Mouse (Mus musculus): Measurements from ENCODE around the gene Gpr35.

The Gpr35 gene

DNA sequence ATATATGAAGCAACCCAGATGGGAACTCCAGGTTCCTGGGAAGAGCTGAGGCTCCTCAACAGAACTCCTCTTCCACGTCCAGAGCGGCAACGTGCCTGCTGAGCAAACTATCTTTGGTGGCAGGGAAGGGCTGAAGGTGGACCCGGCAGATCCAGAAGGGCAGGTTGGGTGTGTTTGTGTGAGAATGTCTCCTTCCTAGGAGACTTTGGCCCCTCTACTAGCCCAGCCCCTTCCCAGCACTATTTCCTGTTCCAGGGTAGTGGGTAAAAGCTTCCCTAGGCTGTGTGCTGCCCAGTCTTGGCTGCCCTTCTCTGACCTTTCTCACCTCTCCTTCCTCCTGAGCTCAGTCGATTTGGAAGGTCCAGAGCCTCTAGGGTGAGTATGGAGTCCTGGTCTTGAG, at the start of gene Gpr35:
Gene Gpr35, plus strand, starts transcription at position 259 of the 400 bp plus-strand sequence.
- no peak for DNase-seq

- peak; percentile 76 for DNase-seq
Measured at GRCm38 (mm10) chr1:92902786-92903185, 47.9 kb upstream of the Gpr35 start, which contains the start of gene Ankmy1. Ankmy1 (minus strand) TSS chr1:92902906.

DNA sequence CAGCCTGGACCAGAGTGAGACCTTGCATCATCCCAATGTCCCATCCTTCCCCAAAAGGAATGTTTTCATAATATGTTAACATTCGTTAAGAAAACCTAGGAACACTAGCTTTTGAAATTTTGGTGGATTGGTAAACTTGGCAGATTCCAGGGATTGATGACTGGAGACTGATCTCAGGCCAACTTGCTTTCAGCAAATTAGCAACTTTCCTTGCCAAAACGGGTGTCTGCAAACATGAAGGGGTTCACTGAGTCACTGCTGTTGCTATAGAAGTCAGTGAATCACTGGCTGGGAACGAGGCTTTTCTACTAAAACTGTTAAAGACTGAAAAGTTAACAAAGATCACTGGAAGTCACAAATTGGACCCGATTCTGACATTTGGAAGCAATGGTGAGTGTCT, 47.0 kb upstream of the Gpr35 start:
- DNase-seq, result peak; percentile 54

DNA sequence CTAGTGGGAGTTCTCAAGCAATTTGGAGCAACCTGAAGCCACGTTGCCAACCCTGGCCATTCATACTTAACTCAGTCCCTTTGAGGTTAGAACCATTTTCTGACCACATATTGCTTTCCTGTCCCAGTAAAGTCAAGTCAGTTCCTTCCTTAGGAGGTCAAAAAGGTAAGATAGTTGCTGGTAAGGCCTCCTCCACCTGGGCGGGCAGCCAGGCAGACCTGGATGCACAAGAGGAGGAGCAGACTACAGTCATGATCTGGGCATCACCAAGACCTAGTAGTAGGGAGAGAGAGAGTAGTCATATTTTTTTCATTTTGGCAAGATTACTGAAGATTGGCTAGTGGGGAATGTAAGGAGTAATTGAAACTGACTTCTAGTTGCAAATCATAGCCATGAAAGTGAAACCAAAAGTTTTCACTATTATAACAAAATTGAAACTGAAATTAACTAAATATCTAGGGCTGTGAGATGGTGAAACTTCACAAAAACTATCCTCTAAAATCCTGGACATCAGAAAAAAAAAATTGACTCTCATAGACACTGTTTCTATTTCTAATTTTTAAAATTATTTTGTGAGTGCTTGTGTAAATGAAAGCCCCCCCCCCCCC, 44.9 kb upstream of the Gpr35 start:
- DNase-seq, result no peak

DNA sequence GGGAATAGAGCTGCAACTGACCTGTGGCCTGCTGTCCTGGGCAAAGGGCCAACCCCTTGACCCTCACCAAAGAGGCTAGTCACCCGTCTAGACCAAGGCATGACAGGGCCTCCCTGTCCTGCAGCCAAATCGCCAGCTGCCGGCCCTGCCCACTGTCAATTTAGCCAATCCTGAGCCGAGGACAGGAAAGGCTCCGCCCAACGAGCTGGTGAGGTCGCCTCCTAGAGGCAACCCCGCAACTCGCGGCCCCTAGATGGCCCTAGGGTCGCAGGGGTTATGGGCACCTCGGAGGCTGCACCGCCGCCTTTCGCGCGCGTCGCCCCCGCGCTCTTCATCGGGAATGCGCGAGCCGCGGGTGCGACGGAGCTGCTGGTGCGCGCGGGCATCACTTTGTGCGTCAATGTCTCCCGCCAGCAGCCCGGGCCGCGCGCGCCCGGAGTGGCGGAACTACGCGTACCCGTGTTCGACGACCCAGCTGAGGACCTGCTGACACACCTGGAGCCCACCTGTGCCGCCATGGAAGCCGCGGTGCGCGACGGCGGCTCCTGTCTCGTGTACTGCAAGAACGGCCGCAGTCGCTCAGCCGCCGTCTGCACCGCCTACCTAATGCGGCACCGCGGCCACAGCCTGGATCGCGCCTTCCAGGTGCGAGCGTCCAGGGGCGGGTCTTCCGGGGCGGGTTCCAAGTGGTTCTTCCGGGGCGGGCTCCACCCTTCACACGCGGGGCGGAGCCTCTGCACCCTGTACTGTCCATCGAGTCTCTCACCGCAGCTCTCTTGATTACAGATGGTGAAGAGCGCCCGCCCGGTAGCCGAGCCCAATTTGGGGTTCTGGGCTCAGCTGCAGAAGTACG, 43.7 kb upstream of the Gpr35 start, which contains the start of gene Dusp28:
Gene Dusp28, plus strand, starts transcription at position 203 of the 853 bp plus-strand sequence.
- peak; percentile 95 for DNase-seq

GRCm38 (mm10) chr1:92907632-92908360, 42.9 kb upstream of the Gpr35 start:
- DNase-seq, result no peak

GRCm38 (mm10) chr1:92908664-92909063, 42.0 kb upstream of the Gpr35 start:
- no peak for DNase-seq

GRCm38 (mm10) chr1:92909068-92909467, 41.6 kb upstream of the Gpr35 start:
- DNase-seq, result no peak

DNA sequence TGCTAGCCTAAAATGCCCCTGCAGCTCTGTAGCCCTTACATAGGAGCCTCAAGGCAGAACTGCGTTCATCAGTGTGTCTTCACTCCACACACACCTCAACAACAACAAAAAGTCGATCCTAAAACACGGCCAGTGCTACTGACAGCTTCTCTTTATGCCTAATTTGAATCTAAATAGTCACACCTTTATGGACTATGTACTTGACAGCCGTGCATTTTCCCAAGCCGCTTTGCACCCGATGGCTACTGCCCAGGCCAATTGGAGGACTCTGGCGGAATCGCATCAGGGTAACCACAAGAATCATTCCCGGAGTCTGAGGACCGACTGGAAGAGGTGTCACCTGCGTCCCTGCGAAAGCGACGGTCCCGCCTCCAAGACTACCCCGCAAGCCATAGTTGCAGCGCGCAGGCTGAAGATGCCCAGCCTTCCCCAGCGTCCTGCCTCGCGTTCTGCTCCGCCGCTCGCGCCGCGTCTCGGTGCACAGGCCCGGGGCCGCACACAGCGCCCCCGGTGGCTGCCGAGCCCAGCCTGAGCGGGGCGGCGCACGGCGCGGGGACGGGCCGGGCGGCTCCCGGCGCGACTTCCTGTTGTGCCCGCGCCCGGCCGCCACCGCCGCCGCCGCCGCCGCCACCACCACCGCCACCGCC, 40.3 kb upstream of the Gpr35 start, which contains the start of gene Rnpepl1:
Gene Rnpepl1, plus strand, starts transcription at position 545 of the 647 bp plus-strand sequence.
- peak; percentile 79 for DNase-seq

- DNase-seq, result peak; percentile 63
Measured at GRCm38 (mm10) chr1:92910925-92911720, 39.5 kb upstream of the Gpr35 start.

DNA sequence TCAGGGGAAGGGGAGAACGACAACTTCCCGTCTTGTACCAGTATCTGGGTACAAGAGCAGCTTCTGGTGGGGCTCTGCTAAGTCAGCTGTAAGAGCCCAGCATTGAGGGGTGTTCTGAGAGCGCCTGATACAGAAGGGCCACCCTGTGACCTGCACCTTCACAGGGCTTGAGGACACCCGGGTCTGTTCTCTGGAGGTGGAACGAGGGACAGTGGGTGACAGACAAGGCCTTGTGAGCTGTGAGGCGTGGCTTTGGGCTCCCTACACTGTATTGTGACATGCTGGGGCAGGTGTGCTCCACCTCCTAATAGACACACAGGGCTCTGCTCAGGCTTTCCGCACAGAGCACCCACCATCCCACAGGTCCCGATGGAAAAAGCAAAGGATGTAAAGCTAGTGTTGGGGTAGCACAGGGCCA, 38.9 kb upstream of the Gpr35 start:
- no peak for DNase-seq

DNA sequence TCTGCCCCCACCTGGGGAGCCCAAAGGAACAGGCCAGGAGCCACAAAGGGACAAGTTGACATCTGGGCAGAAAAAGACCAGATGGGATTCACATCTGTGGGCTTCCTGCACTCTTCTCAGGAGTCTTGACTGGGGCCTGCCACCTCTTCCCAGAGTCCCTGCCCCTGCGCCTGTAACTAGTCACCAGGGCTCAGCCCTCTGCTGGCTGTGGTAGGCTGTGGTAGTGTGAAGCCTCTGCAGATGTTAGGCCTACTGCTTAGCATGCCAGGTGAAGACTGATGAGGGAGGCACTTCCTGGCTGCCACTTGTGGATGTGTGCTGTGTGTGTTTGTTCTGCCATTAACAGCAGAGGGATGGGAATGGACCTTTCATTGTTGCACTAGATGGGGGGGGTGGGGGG, 38.4 kb upstream of the Gpr35 start:
- DNase-seq, result no peak

- DNase-seq, result no peak
Measured at GRCm38 (mm10) chr1:92914239-92914638, 36.4 kb upstream of the Gpr35 start.

GRCm38 (mm10) chr1:92914993-92915392, 35.7 kb upstream of the Gpr35 start:
- DNase-seq, result no peak

DNA sequence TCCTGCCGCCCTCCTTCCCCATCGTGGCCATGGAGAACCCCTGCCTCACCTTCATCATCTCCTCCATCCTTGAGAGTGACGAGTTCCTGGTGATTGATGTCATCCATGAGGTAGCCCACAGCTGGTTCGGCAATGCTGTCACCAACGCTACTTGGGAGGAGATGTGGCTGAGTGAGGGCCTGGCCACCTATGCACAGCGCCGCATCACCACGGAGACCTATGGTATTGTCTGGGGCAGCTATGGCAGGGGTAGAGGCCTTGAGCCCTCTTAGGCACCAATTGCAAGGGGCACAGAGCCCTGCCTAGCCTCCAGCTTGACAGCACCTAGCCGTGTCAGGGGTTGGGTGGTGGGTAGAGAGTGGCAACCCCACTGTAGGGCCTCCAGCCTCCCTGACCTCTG, 33.9 kb upstream of the Gpr35 start:
- no peak for DNase-seq

DNA sequence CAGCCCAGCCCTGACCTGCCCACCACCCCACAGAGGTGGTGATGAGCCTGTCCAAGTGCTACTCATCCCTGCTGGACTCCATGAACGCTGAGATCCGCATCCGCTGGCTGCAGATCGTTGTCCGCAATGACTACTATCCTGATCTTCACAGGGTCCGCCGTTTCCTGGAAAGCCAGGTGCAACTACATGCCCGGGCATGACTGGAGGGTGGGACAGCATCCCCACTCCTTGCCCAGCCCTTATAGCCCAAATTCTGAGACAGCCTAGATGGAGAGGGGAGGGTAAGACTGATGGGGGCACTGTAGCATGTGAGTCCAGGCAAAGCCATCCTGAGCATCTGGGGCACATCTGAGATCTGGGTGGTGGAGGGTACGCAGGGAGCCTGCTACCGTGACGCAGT, 31.5 kb upstream of the Gpr35 start:
- no peak for DNase-seq

DNA sequence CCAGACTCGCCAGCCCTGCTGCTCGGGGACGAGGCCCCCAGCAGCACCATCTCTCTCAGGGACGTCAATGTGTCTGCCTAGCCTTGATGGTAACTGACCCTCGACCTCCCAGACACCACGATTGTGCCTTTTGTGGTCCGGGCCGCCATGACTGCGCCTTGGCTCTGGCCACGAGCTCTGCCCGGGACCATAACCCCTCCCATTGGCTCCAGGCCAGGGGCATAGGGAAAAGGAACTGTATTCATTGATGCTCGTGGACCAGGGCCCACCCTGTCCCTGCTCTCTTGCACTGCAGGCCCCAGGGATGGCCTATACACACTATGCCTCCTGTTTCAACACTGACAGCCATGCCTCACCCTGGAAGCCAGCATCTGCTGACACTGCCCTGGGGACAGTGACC, 30.9 kb upstream of the Gpr35 start:
- no peak for DNase-seq

GRCm38 (mm10) chr1:92920474-92921200, 30.0 kb upstream of the Gpr35 start:
- no peak for DNase-seq

- no peak for DNase-seq
Measured at GRCm38 (mm10) chr1:92921496-92921895, 29.2 kb upstream of the Gpr35 start.

DNA sequence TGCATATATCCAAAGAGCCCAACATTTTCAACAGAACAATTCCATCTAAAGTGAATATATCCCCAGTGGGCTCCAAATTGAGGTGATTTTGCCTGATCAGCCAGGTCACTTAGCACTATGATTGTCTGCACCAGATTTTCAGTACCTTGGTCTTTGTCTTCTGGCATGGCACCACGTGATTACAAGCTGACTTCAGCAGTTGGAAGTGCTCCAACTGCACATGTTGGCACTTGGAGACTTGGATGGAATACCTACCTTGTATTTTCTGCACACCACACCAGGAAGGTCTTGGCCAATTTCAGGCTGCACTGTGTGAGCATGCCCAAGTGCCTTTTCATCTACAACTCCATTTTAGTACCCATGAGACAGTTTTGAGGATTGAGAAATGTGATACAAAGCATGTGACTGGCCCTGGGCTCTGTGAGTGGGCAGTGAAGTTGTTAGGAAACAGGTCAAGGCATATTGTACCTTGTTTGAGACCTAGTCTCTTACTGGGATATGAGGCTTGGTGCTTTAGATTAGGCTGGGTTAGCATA, 20.4 kb upstream of the Gpr35 start:
- DNase-seq, result no peak

DNA sequence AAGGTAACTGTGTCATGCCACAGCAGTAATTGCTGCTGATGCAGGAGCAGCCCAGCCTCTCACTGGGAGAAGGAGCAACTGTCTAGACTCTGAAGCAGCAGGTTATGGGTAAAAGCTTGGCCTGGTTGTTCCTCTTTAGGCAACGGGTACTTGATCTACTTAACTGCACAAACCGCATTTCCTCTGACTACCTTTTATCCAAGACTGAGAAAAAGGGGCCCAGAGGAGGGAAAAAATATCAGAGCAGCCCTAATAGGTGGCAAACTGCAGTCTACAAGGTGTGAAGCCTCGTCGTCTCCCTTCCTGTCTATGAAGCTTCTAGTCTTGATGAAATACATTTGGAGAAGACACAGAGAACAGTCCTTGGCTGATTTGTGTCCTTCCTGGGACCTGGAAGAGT, 17.1 kb upstream of the Gpr35 start:
- DNase-seq, result no peak
